14 mouse cellular contexts compared by ENCODE assay signal in the genomic region with DNA sequence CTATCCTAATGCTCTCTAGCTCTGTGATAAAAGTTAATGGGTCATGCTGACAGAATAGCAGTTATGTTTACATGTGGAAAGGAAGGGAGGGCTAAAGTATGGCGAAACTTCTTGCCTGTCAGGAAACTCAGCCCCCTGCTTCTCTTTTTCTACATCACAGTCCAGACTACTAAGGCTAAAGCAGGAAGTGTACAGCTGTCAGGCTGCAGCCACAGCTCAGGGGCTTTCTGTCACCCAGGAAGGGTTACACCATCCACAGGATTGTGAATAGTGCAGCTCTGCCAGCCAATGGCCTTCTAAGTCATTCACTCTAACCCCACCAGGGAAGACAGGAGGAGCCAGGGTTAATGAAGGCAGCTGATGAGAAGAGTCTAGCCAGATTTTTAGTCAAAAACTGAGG. TPM values are rescaled to one million over a fixed set of nuclear protein-coding genes. Genes with fewer than 3 reads are reported as not detected.
DNase-seq lines count a peak whose midpoint lies in the region; ATAC-seq and TF ChIP-seq lines count a peak whose summit lies in the region.
"Had no signal": no experiment of that assay in that cellular context is flagged by ENCODE, and none has a peak within 500 bp of the region (broad histone marks: within the 10 kb centered on the region; RNA-seq: fewer than 3 reads in every experiment).

No protein-coding gene starts in this region.

- peak; percentile 62 to 84 for DNase-seq in lung, postnatal 4 days
- DNase-seq in left cerebral cortex, postnatal 4 days = no peak
- DNase-seq in gastrocnemius, adult 18-20 months (ENCODE audit: low spot score) = no peak
- DNase-seq in yolk sac, embryonic 10.5 days (ENCODE audit: low spot score) = no peak
- DNase-seq: cerebellum, adult 8-10 months; heart, postnatal 36 days had no signal

- WGBS in bone marrow, adult 2 months = 2% methylated on average over 1 of the region's 1 CpGs
- WGBS in liver, embryonic 15.5 days (ENCODE audit: insufficient replicate concordance) = 13% methylated on average over 1 of the region's 1 CpGs

- no peak for TF ChIP-seq CTCF in E14TG2a.4 (conservative IDR thresholded peaks at IDR 0.05; ENCODE audit: low read length)
- TF ChIP-seq CTCF in bone marrow, adult 2 months (IDR thresholded peaks at IDR 0.05; ENCODE audit: control insufficient read depth, insufficient read depth, low read length) = no peak

- intact Hi-C loops in left cerebral cortex, postnatal 4 days (cut with DNase I) = no loop called here

- H3K9me3 ChIP-seq in E14TG2a.4 (ENCODE audit: low read length) = peaks cover 15% of the 10 kb centered on the region
- H3K9me3 ChIP-seq in liver, embryonic 15.5 days (replicated peaks) = no peaks in the 10 kb centered on the region
- H3K9me3 ChIP-seq: midbrain, embryonic 12.5 days had no signal

- H3K27ac ChIP-seq in bone marrow, adult 2 months (ENCODE audit: control insufficient read depth, insufficient read depth, low read depth, low read length, poor library complexity) = peak overlapping the region; percentile 90
- peak overlapping the region; percentile 48; the same call in 1 of the 2 replicates for H3K27ac ChIP-seq in liver, embryonic 15.5 days (replicated peaks)
- H3K27ac ChIP-seq: midbrain, embryonic 12.5 days had no signal

- ATAC-seq in liver, embryonic 15.5 days (ENCODE audit: insufficient read depth) = peak; percentile 74
- no peak for ATAC-seq in cerebellum, adult (ENCODE audit: insufficient number of reproducible peaks, low FRiP score, low TSS enrichment)

- no peak for TF ChIP-seq POLR2A in bone marrow, adult 2 months (IDR thresholded peaks at IDR 0.05; ENCODE audit: borderline replicate concordance, control insufficient read depth, low read depth, low read length)

- peaks cover 21% of the 10 kb centered on the region for H3K4me1 ChIP-seq in E14TG2a.4 (replicated peaks; ENCODE audit: low read depth, low read length)
- peaks cover 1% of the 10 kb centered on the region; the same call in 1 of the 2 replicates for H3K4me1 ChIP-seq in bone marrow, adult 2 months (ENCODE audit: control insufficient read depth, insufficient read depth, low read length)
- no peaks in the 10 kb centered on the region for H3K4me1 ChIP-seq in liver, embryonic 15.5 days (replicated peaks)
- H3K4me1 ChIP-seq: midbrain, embryonic 12.5 days had no signal

- H3K9ac ChIP-seq in liver, embryonic 15.5 days = no peak overlapping the region
- H3K9ac ChIP-seq: midbrain, embryonic 12.5 days had no signal

- no peaks in the 10 kb centered on the region for H3K36me3 ChIP-seq in E14TG2a.4 (ENCODE audit: insufficient read depth, low read length)
- H3K36me3 ChIP-seq in liver, embryonic 15.5 days (replicated peaks) = no peaks in the 10 kb centered on the region
- H3K36me3 ChIP-seq: midbrain, embryonic 12.5 days had no signal

- peaks cover 10% of the 10 kb centered on the region; the same call in 1 of the 2 replicates for H3K27me3 ChIP-seq in E14TG2a.4 (ENCODE audit: insufficient read depth, low read length)
- H3K27me3 ChIP-seq in liver, embryonic 15.5 days = no peaks in the 10 kb centered on the region
- H3K27me3 ChIP-seq: midbrain, embryonic 12.5 days had no signal

- H3K4me2 ChIP-seq in liver, embryonic 15.5 days = no peak overlapping the region
- H3K4me2 ChIP-seq: midbrain, embryonic 12.5 days had no signal

- peak overlapping the region; percentile 14 for H3K4me3 ChIP-seq in E14TG2a.4 (replicated peaks; ENCODE audit: low read length)
- H3K4me3 ChIP-seq in bone marrow, adult 2 months (replicated peaks; ENCODE audit: control insufficient read depth, low read depth, low read length) = no peak overlapping the region
- no peak overlapping the region for H3K4me3 ChIP-seq in liver, embryonic 15.5 days (replicated peaks)
- H3K4me3 ChIP-seq: midbrain, embryonic 12.5 days had no signal

RNA-seq across cellular contexts. Expression of gene Cln5, which starts 11.0 kb away (rescaled TPM):
- 4.9 and 15.5 TPM in 2 replicates for polyA plus RNA-seq in bone marrow, adult 2 months (2011; ENCODE audit: insufficient read depth, insufficient read length, low replicate concordance, missing spikeins)
- polyA plus RNA-seq in liver, embryonic 15.5 days (2015; fragmentation: Nextera tagmentation; extraction: Ambion mirVana) = 18.0 and 18.1 TPM in 2 replicates
- total RNA-seq in left cerebral cortex, postnatal 4 days (2021) = 1 to 10 TPM; 5.0 to 5.7 TPM
- total RNA-seq in gastrocnemius, adult 18-20 months (2021) = 10 to 100 TPM; 11.6 to 14.4 TPM

RNA-seq across cellular contexts. Expression of gene Acod1, which starts 12.2 kb away (rescaled TPM):
- not detected in 2 replicates for polyA plus RNA-seq in bone marrow, adult 2 months (2011; ENCODE audit: insufficient read depth, insufficient read length, low replicate concordance, missing spikeins)
- polyA plus RNA-seq in liver, embryonic 15.5 days (2015; fragmentation: Nextera tagmentation; extraction: Ambion mirVana) = 0.03 and 0.06 TPM in 2 replicates
- not detected for total RNA-seq in left cerebral cortex, postnatal 4 days (2021)
- not detected for total RNA-seq in gastrocnemius, adult 18-20 months (2021)
- total RNA-seq: heart, postnatal 36 days; left cerebral cortex, postnatal 10 days had no signal
- polyA plus RNA-seq: intestine, embryonic 14.5 days; midbrain, embryonic 12.5 days; neural tube, embryonic 11.5 days had no signal

RNA-seq across cellular contexts. Expression of gene Fbxl3, which starts 40.4 kb away (rescaled TPM):
- polyA plus RNA-seq in bone marrow, adult 2 months (2011; ENCODE audit: insufficient read depth, insufficient read length, low replicate concordance, missing spikeins) = 26.6 and 36.3 TPM in 2 replicates
- polyA plus RNA-seq in liver, embryonic 15.5 days (2015; fragmentation: Nextera tagmentation; extraction: Ambion mirVana) = 12.7 and 13.7 TPM in 2 replicates
- 10 to 100 TPM; 67.2 to 71.3 TPM for total RNA-seq in left cerebral cortex, postnatal 4 days (2021)
- 10 to 100 TPM; 61.4 to 62.2 TPM for total RNA-seq in gastrocnemius, adult 18-20 months (2021)

Comparison
In these comparisons a context has a peak if more than half of its experiments do, and no peak if none do; other contexts are left out.
1. DNase-seq: peak in lung, postnatal 4 days (2 of 2); none in left cerebral cortex, postnatal 4 days (single experiment), gastrocnemius, adult 18-20 months (single experiment) and yolk sac, embryonic 10.5 days (single experiment).